Mouse (Mus musculus): Measurements from ENCODE around the gene Lpar3. TPM values are rescaled to one million over a fixed set of nuclear protein-coding genes. Genes with fewer than 3 reads are reported as not detected.
A peak's percentile ranks its signal among the peaks of the same experiment; 100 is the strongest.

Gene Lpar3
- polyA plus RNA-seq, 1 experiment = 0.25 TPM

GRCm38 (mm10) chr3:146277456-146277855 lies 56.7 kb downstream of the Lpar3 start:
- TF ChIP-seq USF1 (IDR thresholded peaks at IDR 0.05; ENCODE audit: low read depth) (peak; percentile 13), MYOD1 (IDR thresholded peaks at IDR 0.05; ENCODE audit: control insufficient read depth, insufficient read length, low read depth) (no peak)
- Histone ChIP-seq H3ac (ENCODE audit: control insufficient read depth, insufficient read length, low read depth) (no peak overlapping the region), H3K79me3 (ENCODE audit: low read depth) (no peaks in the 10 kb centered on the region), H3K36me3 (ENCODE audit: control insufficient read depth, insufficient read depth) (no peaks in the 10 kb centered on the region), H3K4me3 (ENCODE audit: insufficient read depth, poor library complexity, severe bottlenecking) (no peak overlapping the region), H3K79me2 (ENCODE audit: control insufficient read depth, insufficient read depth) (no peaks in the 10 kb centered on the region), H3K27me3 (ENCODE audit: control insufficient read depth, insufficient read depth, insufficient read length) (no peaks in the 10 kb centered on the region)

DNA sequence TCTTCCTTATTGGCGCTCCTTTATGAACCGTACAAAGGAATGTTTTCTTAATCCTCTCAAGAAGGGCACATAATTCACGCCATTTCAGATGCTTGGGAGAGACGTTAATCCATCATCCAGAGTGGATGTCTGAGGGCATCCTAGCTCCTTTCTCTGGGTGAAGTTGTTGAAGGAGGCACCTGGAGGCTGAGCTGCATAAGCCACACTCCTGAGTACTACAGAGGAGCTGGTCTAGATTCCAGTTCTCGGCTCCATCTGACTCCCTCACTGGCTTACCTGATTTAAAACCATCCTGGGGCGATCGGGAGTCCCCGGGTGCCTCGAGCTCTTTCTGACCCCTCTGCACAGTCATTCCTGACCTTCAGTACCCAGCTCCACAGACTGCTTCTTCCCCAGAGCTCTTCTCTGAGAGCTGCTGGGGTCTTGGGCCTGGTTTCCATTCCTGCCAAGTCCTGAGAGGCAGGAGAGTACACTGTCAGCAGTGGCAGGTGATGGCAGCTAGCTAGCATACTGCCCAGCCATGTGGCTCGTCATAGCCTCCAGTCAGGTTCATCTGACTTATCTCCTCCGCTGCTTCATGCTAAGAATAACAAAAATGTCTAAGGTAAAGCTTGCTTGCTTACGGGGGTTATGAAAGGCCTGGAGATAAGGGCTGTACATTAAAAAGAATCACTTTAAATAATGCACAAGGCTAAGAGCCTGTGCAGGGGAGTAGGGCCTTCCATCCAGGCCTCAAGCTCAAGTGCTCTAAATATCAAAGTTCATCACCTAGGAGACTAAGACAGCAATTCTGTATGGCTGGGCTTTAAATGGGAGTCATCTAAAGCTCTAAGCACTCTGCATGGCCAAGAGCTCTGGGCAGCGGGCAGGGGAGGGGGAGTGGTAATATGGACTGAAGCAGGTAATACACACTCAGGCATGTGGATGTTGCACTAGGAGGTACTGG lies 57.7 kb downstream of the Lpar3 start:
- Histone ChIP-seq H3K4me3 (ENCODE audit: insufficient read depth, poor library complexity, severe bottlenecking) (no peak overlapping the region), H3K79me3 (ENCODE audit: low read depth) (no peaks in the 10 kb centered on the region), H3K79me2 (ENCODE audit: control insufficient read depth, insufficient read depth) (no peaks in the 10 kb centered on the region), H3K36me3 (ENCODE audit: control insufficient read depth, insufficient read depth) (no peaks in the 10 kb centered on the region), H3ac (ENCODE audit: control insufficient read depth, insufficient read length, low read depth) (no peak overlapping the region), H3K27me3 (ENCODE audit: control insufficient read depth, insufficient read depth, insufficient read length) (no peaks in the 10 kb centered on the region)
- no peak for TF ChIP-seq CTCF (IDR thresholded peaks at IDR 0.05; ENCODE audit: control insufficient read depth, insufficient read depth, insufficient read length)
- TF ChIP-seq MAX (IDR thresholded peaks at IDR 0.05) = no peak
- no peak for TF ChIP-seq USF1 (IDR thresholded peaks at IDR 0.05; ENCODE audit: low read depth)
- no peak for TF ChIP-seq MYOD1 (IDR thresholded peaks at IDR 0.05; ENCODE audit: control insufficient read depth, insufficient read length, low read depth)
- no peak for TF ChIP-seq FOSL1 (IDR thresholded peaks at IDR 0.05; ENCODE audit: insufficient read depth, low read length, poor library complexity, severe bottlenecking)
- no peak for TF ChIP-seq CEBPB (IDR thresholded peaks at IDR 0.05; ENCODE audit: low read depth)
- TF ChIP-seq MYOG (IDR thresholded peaks at IDR 0.05; ENCODE audit: control insufficient read depth, extremely low read depth, insufficient read length) = no peak

- no peak overlapping the region for H3K4me3 ChIP-seq (ENCODE audit: insufficient read depth, poor library complexity, severe bottlenecking)
- TF ChIP-seq MAX (IDR thresholded peaks at IDR 0.05) (no peak), FOSL1 (IDR thresholded peaks at IDR 0.05; ENCODE audit: insufficient read depth, low read length, poor library complexity, severe bottlenecking) (no peak), USF1 (IDR thresholded peaks at IDR 0.05; ENCODE audit: low read depth) (no peak), MYOD1 (IDR thresholded peaks at IDR 0.05; ENCODE audit: control insufficient read depth, insufficient read length, low read depth) (no peak), MYOG (IDR thresholded peaks at IDR 0.05; ENCODE audit: control insufficient read depth, extremely low read depth, insufficient read length) (no peak), CEBPB (IDR thresholded peaks at IDR 0.05; ENCODE audit: low read depth) (no peak), CTCF (IDR thresholded peaks at IDR 0.05; ENCODE audit: control insufficient read depth, insufficient read depth, insufficient read length) (no peak)
- no peak overlapping the region for H3ac ChIP-seq (ENCODE audit: control insufficient read depth, insufficient read length, low read depth)
- H3K79me3 ChIP-seq (ENCODE audit: low read depth) = no peaks in the 10 kb centered on the region
- no peaks in the 10 kb centered on the region for H3K79me2 ChIP-seq (ENCODE audit: control insufficient read depth, insufficient read depth)
- no peaks in the 10 kb centered on the region for H3K27me3 ChIP-seq (ENCODE audit: control insufficient read depth, insufficient read depth, insufficient read length)
- H3K36me3 ChIP-seq (ENCODE audit: control insufficient read depth, insufficient read depth) = no peaks in the 10 kb centered on the region
These were observed 63.1 kb downstream of the Lpar3 start for GRCm38 (mm10) chr3:146283732-146284361.

DNA sequence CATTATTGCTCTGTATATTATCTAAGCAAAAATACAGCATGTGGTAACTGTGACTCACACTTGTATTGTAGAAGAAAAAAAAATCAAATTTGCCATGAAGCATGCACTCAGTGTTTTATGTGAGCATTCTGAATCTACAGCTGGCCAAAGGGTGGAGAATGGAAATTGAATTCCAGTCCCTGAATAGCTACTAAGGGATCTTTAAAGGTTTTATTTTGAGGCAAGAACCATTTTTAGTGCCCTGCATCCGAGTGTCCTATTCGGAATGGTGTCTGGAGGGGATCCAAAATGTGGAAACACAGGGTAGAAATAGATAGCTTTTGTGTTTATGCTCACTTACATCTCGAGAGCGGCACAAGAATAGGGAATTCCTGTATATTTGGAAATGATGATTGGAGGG lies 65.4 kb downstream of the Lpar3 start:
- no peaks in the 10 kb centered on the region for H3K27me3 ChIP-seq (ENCODE audit: control insufficient read depth, insufficient read depth, insufficient read length)
- H3K36me3 ChIP-seq (ENCODE audit: control insufficient read depth, insufficient read depth) = no peaks in the 10 kb centered on the region
- no peak overlapping the region for H3ac ChIP-seq (ENCODE audit: control insufficient read depth, insufficient read length, low read depth)
- H3K4me3 ChIP-seq (ENCODE audit: insufficient read depth, poor library complexity, severe bottlenecking) = no peak overlapping the region
- TF ChIP-seq FOSL1 (IDR thresholded peaks at IDR 0.05; ENCODE audit: insufficient read depth, low read length, poor library complexity, severe bottlenecking) (no peak), MAX (IDR thresholded peaks at IDR 0.05) (no peak), MYOD1 (IDR thresholded peaks at IDR 0.05; ENCODE audit: control insufficient read depth, insufficient read length, low read depth) (no peak), MYOG (IDR thresholded peaks at IDR 0.05; ENCODE audit: control insufficient read depth, extremely low read depth, insufficient read length) (no peak), CEBPB (IDR thresholded peaks at IDR 0.05; ENCODE audit: low read depth) (no peak), CTCF (IDR thresholded peaks at IDR 0.05; ENCODE audit: control insufficient read depth, insufficient read depth, insufficient read length) (no peak), USF1 (IDR thresholded peaks at IDR 0.05; ENCODE audit: low read depth) (no peak)
- H3K79me2 ChIP-seq (ENCODE audit: control insufficient read depth, insufficient read depth) = no peaks in the 10 kb centered on the region
- no peaks in the 10 kb centered on the region for H3K79me3 ChIP-seq (ENCODE audit: low read depth)

- no peak overlapping the region for H3ac ChIP-seq (ENCODE audit: control insufficient read depth, insufficient read length, low read depth)
- TF ChIP-seq MYOD1 (IDR thresholded peaks at IDR 0.05; ENCODE audit: control insufficient read depth, insufficient read length, low read depth) (no peak), CTCF (IDR thresholded peaks at IDR 0.05; ENCODE audit: control insufficient read depth, insufficient read depth, insufficient read length) (no peak), FOSL1 (IDR thresholded peaks at IDR 0.05; ENCODE audit: insufficient read depth, low read length, poor library complexity, severe bottlenecking) (no peak), MAX (IDR thresholded peaks at IDR 0.05) (no peak)
- H3K36me3 ChIP-seq (ENCODE audit: control insufficient read depth, insufficient read depth) = no peaks in the 10 kb centered on the region
- H3K79me2 ChIP-seq (ENCODE audit: control insufficient read depth, insufficient read depth) = no peaks in the 10 kb centered on the region
- H3K27me3 ChIP-seq (ENCODE audit: control insufficient read depth, insufficient read depth, insufficient read length) = no peaks in the 10 kb centered on the region
- H3K79me3 ChIP-seq (ENCODE audit: low read depth) = no peaks in the 10 kb centered on the region
- no peak overlapping the region for H3K4me3 ChIP-seq (ENCODE audit: insufficient read depth, poor library complexity, severe bottlenecking)
These were observed 71.2 kb downstream of the Lpar3 start for GRCm38 (mm10) chr3:146291928-146292327.

All from C2C12 (cell line).